Mouse (Mus musculus): ENCODE results near the gene Strip2. TPM values are rescaled to one million over a fixed set of nuclear protein-coding genes. Genes with fewer than 3 reads are reported as not detected.

The Strip2 gene
- total RNA-seq, 2 experiments from 2014 or later: 2.0 to 2.3 TPM

- DNase-seq: no peak
- intact Hi-C loops (cut with DNase I; ENCODE audit: low total_unique reads): no loop called here
Measured at GRCm38 (mm10) chr6:29987246-29987645, 70.4 kb downstream of the Strip2 start.

DNA sequence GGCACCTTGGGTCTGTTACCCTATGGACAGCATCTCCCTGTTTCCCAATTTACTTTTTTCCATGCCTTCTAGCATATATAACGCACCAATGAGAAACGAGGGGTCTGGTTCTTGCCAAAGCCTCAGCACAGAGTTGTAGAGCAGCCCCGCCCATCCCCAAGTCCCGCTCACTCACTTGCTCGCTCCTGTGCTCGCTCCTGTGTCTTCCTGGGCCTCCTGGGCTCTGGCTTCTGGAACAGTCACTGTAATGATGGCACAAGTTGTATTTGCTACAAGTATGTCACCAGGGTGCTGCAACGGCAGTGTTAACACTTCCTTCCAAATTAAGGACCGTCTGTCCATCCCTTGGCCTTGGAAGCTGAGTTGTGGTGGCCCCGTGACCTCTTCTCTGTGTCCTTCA, 81.3 kb downstream of the Strip2 start:
- DNase-seq: no peak

DNA sequence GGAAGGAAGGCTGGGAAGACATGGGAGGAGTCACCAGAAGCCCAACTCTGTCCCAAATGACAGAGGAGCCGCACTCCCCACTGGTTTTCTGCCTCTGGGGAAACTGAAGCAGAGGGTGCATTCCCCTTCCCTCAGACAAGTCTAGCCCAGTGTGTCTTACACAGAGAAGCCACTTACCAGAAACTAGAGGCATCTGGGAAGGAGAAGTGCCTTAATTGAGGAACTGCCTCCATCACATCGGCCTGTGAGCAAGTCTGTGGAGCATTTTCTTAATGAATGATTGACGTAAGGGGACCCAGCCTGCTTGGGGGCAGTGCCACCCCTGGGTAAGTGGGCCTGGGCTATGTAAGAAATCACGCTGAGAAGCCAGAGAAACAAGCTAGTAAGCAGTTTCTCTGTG, 82.0 kb downstream of the Strip2 start:
- intact Hi-C loops (cut with DNase I; ENCODE audit: low total_unique reads): no loop called here
- DNase-seq: no peak

More for the DNA sequence above, 81.3 kb downstream of the Strip2 start:
- intact Hi-C loops (cut with DNase I; ENCODE audit: low total_unique reads): no loop called here

DNA sequence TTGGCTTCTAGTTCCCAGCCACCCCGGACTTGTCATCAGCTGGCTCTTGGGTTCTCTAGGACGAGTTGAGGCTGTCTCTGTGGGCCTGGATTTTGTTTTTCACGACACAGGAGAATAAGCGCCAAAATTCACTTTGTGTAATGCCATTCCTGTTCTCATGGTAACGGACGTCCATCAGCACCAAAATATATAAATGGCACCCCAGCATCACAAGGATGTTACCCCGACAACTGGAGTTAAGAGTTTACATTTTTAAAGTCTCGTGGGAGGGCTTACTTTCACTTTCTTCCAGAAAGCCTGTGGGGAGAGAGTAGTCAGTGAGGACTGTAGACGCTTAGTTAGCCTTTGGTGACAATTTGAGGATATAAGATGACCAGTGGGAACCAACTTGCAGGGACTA, 85.8 kb downstream of the Strip2 start:
- intact Hi-C loops (cut with DNase I; ENCODE audit: low total_unique reads): no loop called here
- no peak for DNase-seq

DNA sequence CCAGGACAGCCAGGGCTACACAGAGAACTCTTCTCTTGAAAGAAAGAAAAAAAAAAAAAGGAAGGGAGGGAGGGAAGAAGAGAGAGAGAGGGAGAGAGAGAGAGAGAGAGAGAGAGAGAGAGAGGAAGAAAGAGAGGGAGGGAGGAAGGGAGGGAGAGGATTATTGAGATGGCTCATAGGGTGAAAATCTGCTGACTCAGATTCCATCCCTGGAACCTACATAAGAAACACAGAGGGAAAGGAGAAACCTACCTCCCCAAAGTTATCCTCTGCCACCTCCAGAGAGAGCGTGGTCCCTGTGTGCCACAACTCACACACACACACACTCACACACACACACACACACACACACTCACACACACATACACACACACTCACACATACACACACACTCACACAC, 89.0 kb downstream of the Strip2 start:
- intact Hi-C loops (cut with DNase I; ENCODE audit: low total_unique reads): no loop called here
- DNase-seq: no peak

- intact Hi-C loops (cut with DNase I; ENCODE audit: low total_unique reads): no loop called here
Measured at GRCm38 (mm10) chr6:30009204-30009603, 92.4 kb downstream of the Strip2 start.

More at GRCm38 (mm10) chr6:30009204-30009603, 92.4 kb downstream of the Strip2 start:
- DNase-seq: no peak

Small RNA genes lying within 50 kb of the gene (microRNA-seq; reads per million reads assigned to microRNA genes)
- 0 reads per million in 2 experiments for gene Gm23049

Other genes starting within 250 kb of the Strip2 start
- gene Tspan33, start 222.8 kb upstream of the Strip2 start, total RNA-seq (2021): 1 to 10 TPM; 2.9 to 3.8 TPM
- 10 to 100 TPM; 11.0 to 14.4 TPM for gene Smo, start 181.5 kb upstream of the Strip2 start, total RNA-seq (2021)
- 10 to 100 TPM in 1 of 2 experiments, 1 to 10 TPM in 1; 9.5 to 10.9 TPM for gene Ahcyl2, start 149.0 kb upstream of the Strip2 start, total RNA-seq (2021)
- 10 to 100 TPM; 10.2 to 11.5 TPM for gene Nrf1, start 131.0 kb downstream of the Strip2 start, total RNA-seq (2021)